ENCODE assay signal across 14 mouse cellular contexts in the genomic region with DNA sequence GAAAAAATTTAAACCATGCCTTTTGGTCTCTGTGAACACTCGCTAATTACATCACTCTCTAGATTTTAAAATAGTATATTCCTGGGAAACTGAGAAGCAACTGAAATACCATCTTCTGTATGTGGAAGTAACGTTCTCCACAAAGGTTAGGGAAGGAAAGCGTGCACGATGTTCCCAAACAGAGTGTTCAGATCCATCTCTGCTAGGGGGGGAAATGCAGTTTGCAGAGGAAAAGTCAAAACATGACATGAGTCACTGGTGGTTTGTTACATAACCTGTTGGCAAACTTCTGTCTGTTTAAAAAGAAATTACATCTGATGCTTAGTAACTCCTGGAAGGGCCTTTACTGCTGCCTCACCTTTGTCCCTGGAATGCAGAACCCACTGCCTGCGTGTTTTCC.
DNase-seq lines count a peak whose midpoint lies in the region.
"Had no signal": no experiment of that assay in that cellular context is flagged by ENCODE, and none has a peak within 500 bp of the region (broad histone marks: within the 10 kb centered on the region; RNA-seq: fewer than 3 reads in every experiment).

No protein-coding gene starts in this region.

- intact Hi-C loops in left cerebral cortex, postnatal 14 days (cut with DNase I): no loop called here

- DNase-seq in layer of hippocampus, adult 11-12 months (ENCODE audit: low spot score): peak; percentile 42
- DNase-seq in layer of hippocampus, postnatal 25 days (ENCODE audit: extremely low spot score in 1 of 2, low spot score in 1 of 2): no peak
- peak; percentile 2 for DNase-seq in 416B (ENCODE audit: low read depth)
- peak; percentile 23 for DNase-seq in fibroblast of lung, adult 2 months (ENCODE audit: low read depth)
- DNase-seq in left cerebral cortex, postnatal 14 days (ENCODE audit: low spot score in 2 of 2): peak; percentile 23 to 75
- DNase-seq in heart, adult 9 months (ENCODE audit: low spot score in 2 of 2): no peak
- no peak for DNase-seq in lung, postnatal 36 days
- DNase-seq: adrenal gland, postnatal 10 days; cerebellum, postnatal 14 days; gastrocnemius, postnatal 36 days; heart, postnatal 10 days; kidney, adult 2 months; kidney, postnatal 10 days; retina, postnatal 1 day had no signal

Comparison
In these comparisons a context has a peak if more than half of its experiments do, and no peak if none do; other contexts are left out.
1. DNase-seq: peak in layer of hippocampus, adult 11-12 months (single experiment), 416B (single experiment), fibroblast of lung, adult 2 months (single experiment) and left cerebral cortex, postnatal 14 days (2 of 2); none in layer of hippocampus, postnatal 25 days (0 of 2), heart, adult 9 months (0 of 2) and lung, postnatal 36 days (single experiment).